Mouse (Mus musculus): ENCODE results near the gene Rpusd2. TPM values are rescaled to one million over a fixed set of nuclear protein-coding genes. Genes with fewer than 3 reads are reported as not detected.

Rpusd2 gene
- polyA plus RNA-seq, 1 experiment from 2014 or later = 7.9 TPM

DNA sequence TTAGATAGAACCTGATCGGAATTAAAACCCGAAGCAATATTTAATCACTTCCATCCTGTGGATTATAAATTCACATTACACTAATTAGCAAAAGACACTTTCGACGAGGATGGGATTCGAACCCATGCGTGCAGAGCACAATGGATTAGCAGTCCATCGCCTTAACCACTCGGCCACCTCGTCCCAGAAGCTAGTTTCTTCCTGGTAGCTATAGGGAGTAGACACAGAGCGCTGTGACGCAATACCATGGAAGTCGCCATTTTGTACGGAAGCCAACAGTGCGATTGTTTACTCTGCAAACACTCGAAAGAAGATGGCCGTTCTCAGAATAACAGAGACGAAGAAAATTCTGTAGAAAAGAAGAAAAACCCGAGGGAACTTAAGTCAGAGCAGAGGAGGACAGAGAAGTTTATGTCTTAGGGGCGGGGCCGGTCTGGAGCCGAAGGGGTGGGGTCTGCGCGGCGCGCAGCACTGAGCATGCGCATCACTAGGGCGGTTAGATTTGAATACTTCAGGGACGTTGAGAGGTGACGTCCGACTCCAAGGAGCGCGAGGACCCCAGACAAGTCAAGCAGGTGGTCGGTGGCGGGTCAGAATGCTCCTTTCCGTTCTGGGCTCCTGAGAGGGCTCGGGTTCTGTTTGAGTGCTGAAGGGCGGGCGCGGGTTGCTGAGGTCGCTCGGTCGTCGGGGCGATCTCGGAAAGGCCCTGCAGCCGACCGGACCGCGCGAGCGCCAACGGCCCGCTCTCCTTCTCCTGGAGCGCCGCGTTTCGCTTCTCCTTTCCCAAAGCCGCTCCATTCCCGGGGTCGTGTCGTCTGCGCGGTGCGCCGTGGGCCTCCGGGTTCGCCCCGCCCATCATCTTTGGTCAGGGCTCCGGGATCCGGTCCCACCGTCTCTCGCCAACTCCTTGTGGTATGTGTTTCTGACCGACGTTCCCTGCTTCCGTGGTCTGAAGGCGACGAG is 12.3 kb downstream of the Rpusd2 start, which contains the start of gene Knl1:
Gene Knl1, plus strand, starts transcription at position 471 of the 963 bp plus-strand sequence.
- H3K4me3 ChIP-seq = peak within 1 kb of the TSS; percentile 83
- peaks cover 13% of the 10 kb centered on the region for H3K36me3 ChIP-seq
- H3K4me1 ChIP-seq = peaks cover 17% of the 10 kb centered on the region
- WGBS = under 1% methylated on average over 77 of the region's 77 CpGs
- peak; percentile 96 for DNase-seq (ENCODE audit: low spot score)
- peak within 1 kb of the TSS; percentile 96 for H3K27ac ChIP-seq (replicated peaks)
- H3K27me3 ChIP-seq (ENCODE audit: low read depth, poor library complexity, severe bottlenecking) = no peaks in the 10 kb centered on the region
- H3K9me3 ChIP-seq (replicated peaks) = no peaks in the 10 kb centered on the region

DNA sequence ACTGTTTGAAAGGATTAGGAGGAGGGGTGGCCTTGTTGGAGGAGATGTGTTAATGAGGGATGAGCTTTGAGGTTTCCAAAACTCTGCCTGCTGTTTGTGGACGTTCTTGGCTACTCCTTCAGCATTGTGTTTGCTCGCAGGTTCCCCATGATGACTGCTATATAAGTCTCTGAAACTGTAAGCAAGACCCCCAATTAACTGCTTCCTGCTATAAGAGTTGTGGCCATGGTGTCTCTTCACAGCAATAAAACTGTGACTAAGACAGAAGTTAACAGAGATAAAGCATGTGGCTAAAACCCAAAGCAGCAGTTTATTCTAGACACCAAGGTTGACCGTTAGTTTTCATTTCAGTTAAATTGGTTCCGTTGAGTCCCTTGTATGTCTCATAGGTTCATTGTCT is 13.3 kb downstream of the Rpusd2 start:
- Histone ChIP-seq H3K4me1 (peaks cover 17% of the 10 kb centered on the region), H3K27me3 (ENCODE audit: low read depth, poor library complexity, severe bottlenecking) (no peaks in the 10 kb centered on the region), H3K4me3 (peak overlapping the region; percentile 83), H3K36me3 (peaks cover 6% of the 10 kb centered on the region; the same call in 1 of the 2 replicates), H3K27ac (replicated peaks) (peak overlapping the region; percentile 96), H3K9me3 (replicated peaks) (no peaks in the 10 kb centered on the region)
- no peak for DNase-seq (ENCODE audit: low spot score)
- WGBS = 29% methylated on average over 4 of the region's 4 CpGs

DNA sequence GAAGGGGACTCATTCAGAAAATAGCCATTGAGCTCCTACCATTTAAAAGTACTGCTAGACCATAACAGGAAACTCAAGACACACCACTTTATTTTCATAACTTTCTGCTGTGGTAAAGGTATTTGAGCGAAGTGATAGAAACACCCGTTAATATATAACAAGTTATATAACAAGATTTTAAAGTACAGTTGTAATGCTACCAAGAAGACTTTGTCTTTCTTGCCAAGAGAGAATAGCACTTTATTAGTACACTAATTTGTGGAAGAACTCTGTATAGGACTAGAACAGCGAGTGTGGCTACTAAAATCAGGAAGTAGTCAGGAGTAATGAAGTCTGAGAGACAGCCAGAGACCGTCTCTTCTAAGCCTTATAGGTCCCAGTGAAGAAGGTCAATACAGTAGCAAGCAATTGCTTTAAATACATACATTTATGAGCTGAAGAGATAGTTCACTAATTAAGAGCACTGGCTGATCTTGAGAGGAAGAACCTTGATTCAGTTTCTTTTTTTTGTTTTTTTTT is 15.6 kb downstream of the Rpusd2 start:
- H3K4me1 ChIP-seq = peaks cover 17% of the 10 kb centered on the region
- no peak overlapping the region for H3K4me3 ChIP-seq
- peaks cover 6% of the 10 kb centered on the region; the same call in 1 of the 2 replicates for H3K36me3 ChIP-seq
- H3K27me3 ChIP-seq (ENCODE audit: low read depth, poor library complexity, severe bottlenecking) = no peaks in the 10 kb centered on the region
- no peaks in the 10 kb centered on the region for H3K9me3 ChIP-seq (replicated peaks)
- no peak overlapping the region for H3K27ac ChIP-seq (replicated peaks)
- WGBS = 93% methylated on average over 4 of the region's 4 CpGs
- no peak for DNase-seq (ENCODE audit: low spot score)

DNA sequence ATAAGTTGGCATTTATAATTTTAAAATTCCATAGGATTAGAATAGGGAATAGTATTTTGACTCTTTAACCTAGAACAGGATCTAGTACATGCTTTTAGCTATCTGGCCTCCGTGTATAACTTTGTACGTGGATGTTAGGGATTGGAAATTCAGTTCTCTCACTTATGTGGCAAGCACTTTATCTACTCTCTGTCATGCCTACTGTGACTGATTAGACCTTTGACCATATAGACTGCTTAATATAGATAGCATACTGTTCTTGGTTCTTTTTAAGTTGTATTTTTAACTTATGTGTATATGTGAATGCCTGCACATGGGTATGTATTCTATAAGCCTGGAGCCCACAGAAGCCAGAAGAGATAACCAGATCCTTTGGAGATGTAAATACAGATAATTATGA is 25.5 kb downstream of the Rpusd2 start:
- peaks cover 59% of the 10 kb centered on the region for H3K36me3 ChIP-seq
- no peaks in the 10 kb centered on the region for H3K27me3 ChIP-seq (ENCODE audit: low read depth, poor library complexity, severe bottlenecking)
- no peak overlapping the region for H3K27ac ChIP-seq (replicated peaks)
- H3K9me3 ChIP-seq (replicated peaks) = no peaks in the 10 kb centered on the region
- no peaks in the 10 kb centered on the region for H3K4me1 ChIP-seq
- WGBS = 96% methylated on average over 2 of the region's 2 CpGs
- no peak for DNase-seq (ENCODE audit: low spot score)
- H3K4me3 ChIP-seq = no peak overlapping the region

DNA sequence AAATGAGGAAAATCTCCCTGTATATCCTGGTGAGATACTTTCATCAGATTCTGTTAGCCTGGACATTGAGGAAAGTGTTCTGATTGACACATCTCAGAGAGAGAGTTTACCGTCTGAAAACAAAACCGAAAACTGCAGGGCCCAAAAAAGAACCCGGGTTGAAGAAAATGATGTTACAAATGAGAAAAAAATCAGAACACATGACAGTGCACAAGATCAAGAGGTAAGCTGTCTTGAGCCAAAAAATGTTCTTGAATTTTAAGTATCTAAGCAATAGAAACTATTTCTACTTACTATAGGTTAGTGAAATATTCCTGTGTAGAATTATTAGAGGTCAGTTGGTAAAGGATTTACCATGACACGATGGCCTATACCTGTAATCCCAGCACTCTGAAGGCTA is 37.8 kb downstream of the Rpusd2 start:
- no peaks in the 10 kb centered on the region for H3K4me1 ChIP-seq
- no peaks in the 10 kb centered on the region for H3K9me3 ChIP-seq (replicated peaks)
- no peak overlapping the region for H3K4me3 ChIP-seq
- 93% methylated on average over 4 of the region's 4 CpGs for WGBS
- no peak for DNase-seq (ENCODE audit: low spot score)
- H3K27ac ChIP-seq (replicated peaks) = no peak overlapping the region
- no peaks in the 10 kb centered on the region for H3K27me3 ChIP-seq (ENCODE audit: low read depth, poor library complexity, severe bottlenecking)
- H3K36me3 ChIP-seq = peaks cover 70% of the 10 kb centered on the region

DNA sequence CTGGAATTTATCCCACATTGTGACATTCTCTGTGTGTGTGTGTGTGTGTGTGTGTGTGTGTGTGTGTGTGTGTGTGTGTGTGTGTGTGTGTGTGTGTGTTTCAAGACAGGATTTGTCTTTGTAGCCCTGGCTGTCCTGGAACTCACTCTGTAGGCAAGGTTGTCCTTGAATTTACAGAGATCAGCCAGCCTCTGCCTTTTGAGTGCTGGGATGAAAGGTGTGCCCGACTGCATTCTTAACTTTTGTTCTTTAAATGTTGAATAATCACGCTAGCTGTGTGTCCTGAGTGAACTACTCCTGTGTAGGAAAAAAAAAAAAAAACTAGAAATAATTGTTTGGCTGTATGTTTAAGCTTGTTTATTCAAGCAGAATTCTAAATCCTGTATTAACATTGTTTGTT is 51.6 kb downstream of the Rpusd2 start:
- Histone ChIP-seq H3K27me3 (ENCODE audit: low read depth, poor library complexity, severe bottlenecking) (no peaks in the 10 kb centered on the region), H3K4me3 (no peak overlapping the region), H3K27ac (replicated peaks) (no peak overlapping the region), H3K36me3 (peaks cover 84% of the 10 kb centered on the region), H3K4me1 (no peaks in the 10 kb centered on the region), H3K9me3 (replicated peaks) (no peaks in the 10 kb centered on the region)
- DNase-seq (ENCODE audit: low spot score) = no peak
- WGBS = 91% methylated on average over 2 of the region's 2 CpGs

Other genes with a start within 250 kb of the Rpusd2 start
- 181 and 184 TPM in 2 replicates for gene Knstrn, start 220.8 kb upstream of the Rpusd2 start, polyA plus RNA-seq (2016; fragmentation: Nextera tagmentation; extraction: Ambion mirVana)
- 63.3 and 67.3 TPM in 2 replicates for gene Ivd, start 172.8 kb upstream of the Rpusd2 start, polyA plus RNA-seq (2016; fragmentation: Nextera tagmentation; extraction: Ambion mirVana)
- 3.8 and 3.9 TPM in 2 replicates for gene Bahd1, start 134.4 kb upstream of the Rpusd2 start, polyA plus RNA-seq (2016; fragmentation: Nextera tagmentation; extraction: Ambion mirVana)
- 14.5 and 17.2 TPM in 2 replicates for gene Chst14, start 108.3 kb upstream of the Rpusd2 start, polyA plus RNA-seq (2016; fragmentation: Nextera tagmentation; extraction: Ambion mirVana)
- 21.9 and 22.4 TPM in 2 replicates for gene Ccdc32, start 5.4 kb upstream of the Rpusd2 start, polyA plus RNA-seq (2016; fragmentation: Nextera tagmentation; extraction: Ambion mirVana)
- 63.9 and 68.4 TPM in 2 replicates for gene Knl1, start 12.3 kb downstream of the Rpusd2 start, polyA plus RNA-seq (2016; fragmentation: Nextera tagmentation; extraction: Ambion mirVana)
- 95.6 and 97.9 TPM in 2 replicates for gene Rad51, start 78.0 kb downstream of the Rpusd2 start, polyA plus RNA-seq (2016; fragmentation: Nextera tagmentation; extraction: Ambion mirVana)
- 47.4 and 49.9 TPM in 2 replicates for gene Rmdn3, start 122.2 kb downstream of the Rpusd2 start, polyA plus RNA-seq (2016; fragmentation: Nextera tagmentation; extraction: Ambion mirVana)
- 2.7 and 3.2 TPM in 2 replicates for gene Gchfr, start 133.0 kb downstream of the Rpusd2 start, polyA plus RNA-seq (2016; fragmentation: Nextera tagmentation; extraction: Ambion mirVana)
- 0.72 and 1.1 TPM in 2 replicates for gene Gm14137, start 139.7 kb downstream of the Rpusd2 start, polyA plus RNA-seq (2016; fragmentation: Nextera tagmentation; extraction: Ambion mirVana)
- gene Zfyve19, start 173.8 kb downstream of the Rpusd2 start, polyA plus RNA-seq (2016; fragmentation: Nextera tagmentation; extraction: Ambion mirVana) = 56.1 and 57.4 TPM in 2 replicates
- gene Dnajc17, start 174.0 kb downstream of the Rpusd2 start, polyA plus RNA-seq (2016; fragmentation: Nextera tagmentation; extraction: Ambion mirVana) = 24.5 and 26.2 TPM in 2 replicates
- not detected in 2 replicates for gene Ppp1r14d, start 195.1 kb downstream of the Rpusd2 start, polyA plus RNA-seq (2016; fragmentation: Nextera tagmentation; extraction: Ambion mirVana)
- gene Spint1, start 202.6 kb downstream of the Rpusd2 start, polyA plus RNA-seq (2016; fragmentation: Nextera tagmentation; extraction: Ambion mirVana) = 1.9 and 2.4 TPM in 2 replicates
- 0.83 and 1.9 TPM in 2 replicates for gene Rhov, start 236.5 kb downstream of the Rpusd2 start, polyA plus RNA-seq (2016; fragmentation: Nextera tagmentation; extraction: Ambion mirVana)